Mouse (Mus musculus): ENCODE results near the gene Rgl2. TPM values are rescaled to one million over a fixed set of nuclear protein-coding genes. Genes with fewer than 3 reads are reported as not detected.
A peak's percentile ranks its signal among the peaks of the same experiment; 100 is the strongest.
"Not testable (repeated sequence)": the region's sequence is repeated elsewhere in the genome, so short reads cannot be mapped to it uniquely, and the experiment has no call there.

Rgl2 gene
- polyA plus RNA-seq, 1 experiment from 2014 or later: 32.5 TPM

- peak overlapping the region; percentile 47 for H3K4me2 ChIP-seq (replicated peaks; ENCODE audit: low read depth, low read length)
- H3K27me3 ChIP-seq (ENCODE audit: control insufficient read depth, insufficient read depth, low read length): peaks cover 30% of the 10 kb centered on the region
- DNase-seq (ENCODE audit: low spot score) (peak; percentile 6), ATAC-seq (ENCODE audit: low FRiP score) (no peak)
- no peak overlapping the region for H3K27ac ChIP-seq (ENCODE audit: low read depth, low read length)
- no peak overlapping the region for H3K9ac ChIP-seq (ENCODE audit: low read depth, low read length)
- 2% methylated on average over 57 of the region's 57 CpGs for WGBS
- peak overlapping the region; percentile 23 for H3K4me3 ChIP-seq (ENCODE audit: low read depth, low read length)
- H3K9me3 ChIP-seq (ENCODE audit: control insufficient read depth, low read length): no peaks in the 10 kb centered on the region
- H3K4me1 ChIP-seq (replicated peaks; ENCODE audit: control insufficient read depth, insufficient read depth, low read length): no peaks in the 10 kb centered on the region
- no peaks in the 10 kb centered on the region for H3K36me3 ChIP-seq (ENCODE audit: control insufficient read depth, insufficient read depth, low read length)
These were observed 48.7 kb downstream of the Rgl2 start for GRCm38 (mm10) chr17:33977861-33978557.

DNA sequence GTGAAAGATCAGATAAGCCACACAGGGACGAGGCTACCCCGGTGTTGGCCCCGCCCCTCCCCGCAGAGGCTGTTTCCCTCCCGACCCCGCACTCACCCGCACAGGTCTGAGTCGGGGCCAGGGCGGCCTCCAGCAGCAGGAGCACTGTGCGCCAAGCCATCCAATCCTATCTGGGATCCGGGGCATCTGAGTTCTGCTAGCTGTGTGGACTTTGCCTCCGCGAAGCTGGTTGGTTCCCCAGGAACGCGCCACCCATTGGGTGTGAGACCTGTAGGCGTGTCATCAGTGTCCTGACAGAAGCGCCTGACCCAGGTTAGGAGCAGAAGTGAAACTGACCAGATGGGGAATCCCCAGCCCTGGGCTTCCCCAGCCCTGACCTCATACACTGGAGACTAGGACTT, 49.3 kb downstream of the Rgl2 start:
- no peak overlapping the region for H3K27ac ChIP-seq (ENCODE audit: low read depth, low read length)
- ATAC-seq (ENCODE audit: low FRiP score) (0 out of 2 replicates have a peak, but pooled peaks have one; percentile 20), DNase-seq (ENCODE audit: low spot score) (peak; percentile 31)
- no peak overlapping the region for H3K9ac ChIP-seq (ENCODE audit: low read depth, low read length)
- no peaks in the 10 kb centered on the region for H3K9me3 ChIP-seq (ENCODE audit: control insufficient read depth, low read length)
- WGBS: 0% methylated on average over 17 of the region's 17 CpGs
- peak overlapping the region; percentile 23 for H3K4me3 ChIP-seq (ENCODE audit: low read depth, low read length)
- H3K36me3 ChIP-seq (ENCODE audit: control insufficient read depth, insufficient read depth, low read length): no peaks in the 10 kb centered on the region
- H3K4me1 ChIP-seq (replicated peaks; ENCODE audit: control insufficient read depth, insufficient read depth, low read length): no peaks in the 10 kb centered on the region
- H3K27me3 ChIP-seq (ENCODE audit: control insufficient read depth, insufficient read depth, low read length): peaks cover 30% of the 10 kb centered on the region
- H3K4me2 ChIP-seq (replicated peaks; ENCODE audit: low read depth, low read length): peak overlapping the region; percentile 47

GRCm38 (mm10) chr17:33979512-33980050, 50.2 kb downstream of the Rgl2 start:
- Histone ChIP-seq H3K9ac (ENCODE audit: low read depth, low read length) (no peak overlapping the region), H3K36me3 (ENCODE audit: control insufficient read depth, insufficient read depth, low read length) (no peaks in the 10 kb centered on the region), H3K4me3 (ENCODE audit: low read depth, low read length) (no peak overlapping the region), H3K4me2 (replicated peaks; ENCODE audit: low read depth, low read length) (no peak overlapping the region), H3K27ac (ENCODE audit: low read depth, low read length) (no peak overlapping the region), H3K27me3 (ENCODE audit: control insufficient read depth, insufficient read depth, low read length) (peaks cover 30% of the 10 kb centered on the region), H3K4me1 (replicated peaks; ENCODE audit: control insufficient read depth, insufficient read depth, low read length) (no peaks in the 10 kb centered on the region), H3K9me3 (ENCODE audit: control insufficient read depth, low read length) (no peaks in the 10 kb centered on the region)
- 83% methylated on average over 6 of the region's 6 CpGs for WGBS
- DNase-seq (ENCODE audit: low spot score) (no peak), ATAC-seq (ENCODE audit: low FRiP score) (no peak)

DNA sequence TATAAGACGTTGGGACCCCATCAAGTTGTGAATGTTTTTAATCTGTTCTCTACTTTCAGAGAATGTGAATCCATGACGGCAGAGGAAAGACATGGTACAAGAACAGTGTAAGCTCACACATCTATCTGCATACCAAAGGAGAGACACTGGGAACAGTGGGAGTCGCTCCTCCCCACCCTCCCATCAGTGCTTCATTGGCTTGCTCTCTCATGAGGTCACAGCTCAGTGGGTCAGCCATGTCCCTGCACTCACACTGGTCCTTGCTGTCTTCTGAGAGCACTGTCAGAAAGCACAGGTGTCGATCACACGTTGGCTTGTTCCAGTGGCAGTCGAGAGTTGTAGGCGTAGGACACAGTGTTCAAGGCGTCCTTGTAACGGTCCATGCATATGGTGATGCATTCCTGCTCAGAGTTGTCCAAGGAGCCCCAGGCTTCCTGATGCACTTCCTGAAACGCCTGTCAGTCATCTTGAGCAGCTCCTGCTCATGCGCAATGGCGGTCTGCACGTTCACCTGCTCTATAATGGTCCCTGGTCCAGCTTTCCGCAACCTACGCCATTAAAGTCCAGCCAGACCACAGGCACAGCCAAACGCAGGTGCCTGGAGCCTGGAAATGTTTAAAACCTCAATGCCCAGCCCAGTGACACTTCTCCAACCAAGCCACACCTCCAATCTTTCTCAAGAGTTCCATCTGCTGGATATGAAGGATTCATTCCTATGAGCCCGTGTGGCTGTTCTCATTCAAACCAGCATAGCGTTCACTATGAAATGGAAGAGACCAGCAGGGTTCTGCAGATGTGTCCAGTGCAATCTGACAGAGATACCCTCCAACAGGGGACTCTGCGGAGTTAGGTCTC, 51.1 kb downstream of the Rgl2 start:
- Histone ChIP-seq H3K9me3 (ENCODE audit: control insufficient read depth, low read length) (no peaks in the 10 kb centered on the region), H3K4me3 (ENCODE audit: low read depth, low read length) (no peak overlapping the region), H3K4me2 (replicated peaks; ENCODE audit: low read depth, low read length) (no peak overlapping the region), H3K27ac (ENCODE audit: low read depth, low read length) (no peak overlapping the region), H3K27me3 (ENCODE audit: control insufficient read depth, insufficient read depth, low read length) (peaks cover 30% of the 10 kb centered on the region), H3K4me1 (replicated peaks; ENCODE audit: control insufficient read depth, insufficient read depth, low read length) (no peaks in the 10 kb centered on the region), H3K36me3 (ENCODE audit: control insufficient read depth, insufficient read depth, low read length) (no peaks in the 10 kb centered on the region), H3K9ac (ENCODE audit: low read depth, low read length) (no peak overlapping the region)
- DNase-seq (ENCODE audit: low spot score) (no peak), ATAC-seq (ENCODE audit: low FRiP score) (no peak)
- 78% methylated on average over 19 of the region's 19 CpGs for WGBS

- peak overlapping the region; percentile 50; the same call in 1 of the 2 replicates for H3K9ac ChIP-seq (ENCODE audit: low read depth, low read length)
- H3K4me1 ChIP-seq (replicated peaks; ENCODE audit: control insufficient read depth, insufficient read depth, low read length); H3K36me3 ChIP-seq (ENCODE audit: control insufficient read depth, insufficient read depth, low read length); H3K9me3 ChIP-seq (ENCODE audit: control insufficient read depth, low read length): not testable (repeated sequence)
- peak overlapping the region; percentile 44 for H3K4me3 ChIP-seq (ENCODE audit: low read depth, low read length)
- WGBS: 2% methylated on average over 27 of the region's 27 CpGs
- DNase-seq (ENCODE audit: low spot score): peak; percentile 93
- ATAC-seq (ENCODE audit: low FRiP score): peak; percentile 92
- peaks cover 30% of the 10 kb centered on the region for H3K27me3 ChIP-seq (ENCODE audit: control insufficient read depth, insufficient read depth, low read length)
- peak overlapping the region; percentile 70 for H3K27ac ChIP-seq (ENCODE audit: low read depth, low read length)
- H3K4me2 ChIP-seq (replicated peaks; ENCODE audit: low read depth, low read length): peak overlapping the region; percentile 56
These were observed 52.0 kb downstream of the Rgl2 start for GRCm38 (mm10) chr17:33981192-33981909.

DNA sequence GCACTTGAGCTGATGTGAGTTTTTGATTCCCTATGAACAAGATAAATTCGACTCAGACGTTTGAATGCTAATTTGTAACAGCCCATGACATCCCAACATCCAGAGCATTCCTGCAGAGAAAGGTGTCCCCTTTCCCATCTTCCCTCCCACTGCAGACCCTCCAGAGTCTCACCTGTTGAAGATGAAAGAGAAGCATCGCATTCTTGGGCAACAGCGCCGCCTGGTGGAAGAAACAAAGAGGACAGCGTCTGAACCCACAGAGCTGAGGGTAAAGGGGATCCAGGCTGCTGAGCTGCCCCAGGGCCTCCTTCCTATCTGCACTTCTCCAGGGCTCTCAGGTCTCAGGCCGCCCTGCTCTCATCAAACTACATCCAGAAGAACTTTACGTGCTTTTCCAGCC, 52.8 kb downstream of the Rgl2 start:
- 11% methylated on average over 8 of the region's 8 CpGs for WGBS
- H3K4me1 ChIP-seq (replicated peaks; ENCODE audit: control insufficient read depth, insufficient read depth, low read length); H3K9me3 ChIP-seq (ENCODE audit: control insufficient read depth, low read length); ATAC-seq (ENCODE audit: low FRiP score); H3K27ac ChIP-seq (ENCODE audit: low read depth, low read length); H3K36me3 ChIP-seq (ENCODE audit: control insufficient read depth, insufficient read depth, low read length); H3K4me3 ChIP-seq (ENCODE audit: low read depth, low read length); H3K4me2 ChIP-seq (replicated peaks; ENCODE audit: low read depth, low read length); H3K9ac ChIP-seq (ENCODE audit: low read depth, low read length): not testable (repeated sequence)
- DNase-seq (ENCODE audit: low spot score): peak; percentile 80
- H3K27me3 ChIP-seq (ENCODE audit: control insufficient read depth, insufficient read depth, low read length): peaks cover 25% of the 10 kb centered on the region

Other genes with a start within 250 kb of the Rgl2 start
- 506 and 558 TPM in 2 replicates for gene Hnrnpm, start 242.7 kb upstream of the Rgl2 start, polyA plus RNA-seq (2014; fragmentation: Nextera tagmentation; extraction: Ambion mirVana)
- 40.2 and 45.4 TPM in 2 replicates for gene March2, start 210.9 kb upstream of the Rgl2 start, polyA plus RNA-seq (2014; fragmentation: Nextera tagmentation; extraction: Ambion mirVana)
- 334 and 359 TPM in 2 replicates for gene Rab11b, start 169.0 kb upstream of the Rgl2 start, polyA plus RNA-seq (2014; fragmentation: Nextera tagmentation; extraction: Ambion mirVana)
- gene Angptl4, start 147.7 kb upstream of the Rgl2 start, polyA plus RNA-seq (2014; fragmentation: Nextera tagmentation; extraction: Ambion mirVana): 22.0 and 22.5 TPM in 2 replicates
- 22.7 and 30.1 TPM in 2 replicates for gene Kank3, start 119.0 kb upstream of the Rgl2 start, polyA plus RNA-seq (2014; fragmentation: Nextera tagmentation; extraction: Ambion mirVana)
- gene Rps28, start 105.0 kb upstream of the Rgl2 start, polyA plus RNA-seq (2014; fragmentation: Nextera tagmentation; extraction: Ambion mirVana): 706 and 742 TPM in 2 replicates
- 445 and 467 TPM in 2 replicates for gene Ndufa7, start 105.0 kb upstream of the Rgl2 start, polyA plus RNA-seq (2014; fragmentation: Nextera tagmentation; extraction: Ambion mirVana)
- 73.7 and 76.1 TPM in 2 replicates for gene Cd320, start 86.5 kb upstream of the Rgl2 start, polyA plus RNA-seq (2014; fragmentation: Nextera tagmentation; extraction: Ambion mirVana)
- gene Gm7029, start 55.7 kb upstream of the Rgl2 start, polyA plus RNA-seq (2014; fragmentation: Nextera tagmentation; extraction: Ambion mirVana): not detected in 2 replicates
- gene Kifc1, start 38.9 kb upstream of the Rgl2 start, polyA plus RNA-seq (2014; fragmentation: Nextera tagmentation; extraction: Ambion mirVana): 5.3 and 9.9 TPM in 2 replicates
- 0.86 TPM in 1 of 2 replicates, not detected in the other for gene Platr17, start 24.4 kb upstream of the Rgl2 start, polyA plus RNA-seq (2014; fragmentation: Nextera tagmentation; extraction: Ambion mirVana)
- gene Daxx, start 20.1 kb upstream of the Rgl2 start, polyA plus RNA-seq (2014; fragmentation: Nextera tagmentation; extraction: Ambion mirVana): 47.0 and 60.0 TPM in 2 replicates
- 14.5 and 16.6 TPM in 2 replicates for gene Tapbp, start 13.6 kb upstream of the Rgl2 start, polyA plus RNA-seq (2014; fragmentation: Nextera tagmentation; extraction: Ambion mirVana)
- 8.1 and 9.3 TPM in 2 replicates for gene Zbtb22, start 13.6 kb upstream of the Rgl2 start, polyA plus RNA-seq (2014; fragmentation: Nextera tagmentation; extraction: Ambion mirVana)
- gene Pfdn6, start 10.8 kb downstream of the Rgl2 start, polyA plus RNA-seq (2014; fragmentation: Nextera tagmentation; extraction: Ambion mirVana): 201 and 205 TPM in 2 replicates
- gene Wdr46, start 11.1 kb downstream of the Rgl2 start, polyA plus RNA-seq (2014; fragmentation: Nextera tagmentation; extraction: Ambion mirVana): 26.8 and 29.4 TPM in 2 replicates
- 4.8 and 5.3 TPM in 2 replicates for gene B3galt4, start 21.9 kb downstream of the Rgl2 start, polyA plus RNA-seq (2014; fragmentation: Nextera tagmentation; extraction: Ambion mirVana)
- 38.2 and 39.4 TPM in 2 replicates for gene Vps52, start 26.3 kb downstream of the Rgl2 start, polyA plus RNA-seq (2014; fragmentation: Nextera tagmentation; extraction: Ambion mirVana)
- 1,221 and 1,241 TPM in 2 replicates for gene Rps18, start 26.5 kb downstream of the Rgl2 start, polyA plus RNA-seq (2014; fragmentation: Nextera tagmentation; extraction: Ambion mirVana)
- 18.7 and 19.4 TPM in 2 replicates for gene H2-K1, start 70.8 kb downstream of the Rgl2 start, polyA plus RNA-seq (2014; fragmentation: Nextera tagmentation; extraction: Ambion mirVana)
- gene Ring1, start 95.1 kb downstream of the Rgl2 start, polyA plus RNA-seq (2014; fragmentation: Nextera tagmentation; extraction: Ambion mirVana): 5.9 and 6.3 TPM in 2 replicates
- gene H2-Ke6, start 98.5 kb downstream of the Rgl2 start, polyA plus RNA-seq (2014; fragmentation: Nextera tagmentation; extraction: Ambion mirVana): 50.5 and 54.8 TPM in 2 replicates
- gene Slc39a7, start 102.1 kb downstream of the Rgl2 start, polyA plus RNA-seq (2014; fragmentation: Nextera tagmentation; extraction: Ambion mirVana): 75.9 and 80.3 TPM in 2 replicates
- gene Rxrb, start 102.3 kb downstream of the Rgl2 start, polyA plus RNA-seq (2014; fragmentation: Nextera tagmentation; extraction: Ambion mirVana): 16.3 and 16.8 TPM in 2 replicates
- gene Col11a2, start 109.9 kb downstream of the Rgl2 start, polyA plus RNA-seq (2014; fragmentation: Nextera tagmentation; extraction: Ambion mirVana): 0.91 and 1.4 TPM in 2 replicates
- 0.26 and 0.32 TPM in 2 replicates for gene H2-Oa, start 162.8 kb downstream of the Rgl2 start, polyA plus RNA-seq (2014; fragmentation: Nextera tagmentation; extraction: Ambion mirVana)
- 8.6 and 13.8 TPM in 2 replicates for gene H2-DMa, start 190.0 kb downstream of the Rgl2 start, polyA plus RNA-seq (2014; fragmentation: Nextera tagmentation; extraction: Ambion mirVana)
- gene Brd2, start 193.1 kb downstream of the Rgl2 start, polyA plus RNA-seq (2014; fragmentation: Nextera tagmentation; extraction: Ambion mirVana): 113 and 159 TPM in 2 replicates
- gene H2-DMb2, start 213.8 kb downstream of the Rgl2 start, polyA plus RNA-seq (2014; fragmentation: Nextera tagmentation; extraction: Ambion mirVana): not detected in 2 replicates
- 0.29 and 0.94 TPM in 2 replicates for gene H2-DMb1, start 223.5 kb downstream of the Rgl2 start, polyA plus RNA-seq (2014; fragmentation: Nextera tagmentation; extraction: Ambion mirVana)

Data from hindbrain, embryonic 11.5 days (tissue).